Mouse (Mus musculus): ENCODE data around the gene Nfasc.
A peak's percentile ranks its signal among the peaks of the same experiment; 100 is the strongest.

The Nfasc gene

GRCm38 (mm10) chr1:132537736-132538135 lies 203.9 kb downstream of the Nfasc start:
- no peak for DNase-seq

GRCm38 (mm10) chr1:132536416-132536815 lies 205.2 kb downstream of the Nfasc start:
- no peak for DNase-seq

GRCm38 (mm10) chr1:132535541-132535940 lies 206.1 kb downstream of the Nfasc start:
- no peak for DNase-seq

- DNase-seq: no peak
Measured at GRCm38 (mm10) chr1:132533840-132534239, 207.8 kb downstream of the Nfasc start.

- DNase-seq: no peak
Measured at GRCm38 (mm10) chr1:132532521-132532920, 209.1 kb downstream of the Nfasc start.

- no peak for DNase-seq
Measured at GRCm38 (mm10) chr1:132530631-132531191, 210.9 kb downstream of the Nfasc start.

GRCm38 (mm10) chr1:132528647-132529334 lies 212.8 kb downstream of the Nfasc start:
- no peak for DNase-seq

GRCm38 (mm10) chr1:132528071-132528470 lies 213.5 kb downstream of the Nfasc start:
- DNase-seq: no peak

GRCm38 (mm10) chr1:132525832-132526231 lies 215.8 kb downstream of the Nfasc start:
- peak; percentile 23 to 67 for DNase-seq

GRCm38 (mm10) chr1:132523920-132524319 lies 217.7 kb downstream of the Nfasc start:
- DNase-seq: peak in 1 of 2 experiments; percentile 39

GRCm38 (mm10) chr1:132523048-132523447 lies 218.5 kb downstream of the Nfasc start:
- DNase-seq: no peak

GRCm38 (mm10) chr1:132520764-132521163 lies 220.8 kb downstream of the Nfasc start:
- DNase-seq: peak; percentile 53 to 62

GRCm38 (mm10) chr1:132519734-132520133 lies 221.9 kb downstream of the Nfasc start:
- peak; percentile 33 to 39 for DNase-seq

- DNase-seq: no peak
Measured at GRCm38 (mm10) chr1:132518621-132519020, 223.0 kb downstream of the Nfasc start.

- DNase-seq: no peak
Measured at GRCm38 (mm10) chr1:132516776-132517175, 224.8 kb downstream of the Nfasc start.

GRCm38 (mm10) chr1:132515339-132515738 lies 226.3 kb downstream of the Nfasc start:
- no peak for DNase-seq
